Mouse (Mus musculus): ENCODE results near the gene Tmod3. TPM values are rescaled to one million over a fixed set of nuclear protein-coding genes. Genes with fewer than 3 reads are reported as not detected.
A peak's percentile ranks its signal among the peaks of the same experiment; 100 is the strongest.

Tmod3 gene
- polyA plus RNA-seq, 1 experiment: 20.1 TPM

DNA sequence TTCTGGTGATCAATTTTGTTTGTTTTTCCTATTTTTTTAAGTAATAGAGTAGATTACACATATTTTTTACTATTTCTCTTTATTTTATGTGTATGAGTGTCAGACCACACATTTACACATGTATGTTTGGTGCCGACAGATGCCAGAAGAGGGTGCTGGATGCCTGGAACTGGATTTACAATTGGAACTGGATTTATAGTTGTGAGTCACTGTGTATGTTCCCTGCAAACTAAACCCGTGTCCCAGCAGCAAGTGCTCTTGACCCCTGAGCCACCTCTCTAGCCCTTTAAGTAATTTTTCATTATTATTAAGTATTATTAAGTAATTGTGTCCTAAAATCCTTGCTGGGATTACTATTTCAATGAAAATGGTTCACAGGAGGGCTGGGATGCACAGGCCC lies 37.2 kb downstream of the Tmod3 start:
- no peak for TF ChIP-seq POLR2A (IDR thresholded peaks at IDR 0.05; ENCODE audit: low read depth, low read length)
- Histone ChIP-seq H3K27me3 (replicated peaks; ENCODE audit: control insufficient read depth, insufficient read depth, low read length) (no peaks in the 10 kb centered on the region), H3K4me3 (ENCODE audit: insufficient read depth, low read depth, low read length) (no peak overlapping the region), H3K27ac (ENCODE audit: insufficient read depth, low read depth, low read length) (no peak overlapping the region), H3K4me1 (ENCODE audit: control insufficient read depth, insufficient read depth, low read length) (no peaks in the 10 kb centered on the region), H3K36me3 (ENCODE audit: control insufficient read depth, insufficient read depth, low read length) (no peaks in the 10 kb centered on the region; the same call in 1 of the 2 replicates)
- WGBS: 68% methylated on average over 2 of the region's 2 CpGs
- peak; percentile 14 for DNase-seq

DNA sequence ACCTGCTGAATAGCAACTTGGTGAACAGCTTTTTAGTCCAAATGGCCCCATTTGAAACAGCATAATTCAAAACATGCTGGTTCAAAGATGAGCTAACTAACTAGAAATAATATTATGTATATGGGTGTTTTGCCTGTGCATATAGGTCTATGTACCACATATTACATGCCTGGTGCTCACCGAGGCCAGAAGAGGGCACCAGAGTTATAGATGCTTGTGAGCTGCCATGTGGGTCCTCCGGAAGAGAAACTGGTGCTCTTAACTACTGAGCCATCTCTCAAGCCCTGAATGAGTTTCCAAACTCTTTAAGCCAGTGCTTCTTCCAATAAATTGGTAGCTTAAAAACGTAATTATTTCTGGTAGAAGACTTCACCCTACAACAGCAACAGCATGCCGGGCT lies 37.7 kb downstream of the Tmod3 start:
- Histone ChIP-seq H3K36me3 (ENCODE audit: control insufficient read depth, insufficient read depth, low read length) (no peaks in the 10 kb centered on the region; the same call in 1 of the 2 replicates), H3K27me3 (replicated peaks; ENCODE audit: control insufficient read depth, insufficient read depth, low read length) (no peaks in the 10 kb centered on the region), H3K4me1 (ENCODE audit: control insufficient read depth, insufficient read depth, low read length) (no peaks in the 10 kb centered on the region), H3K4me3 (ENCODE audit: insufficient read depth, low read depth, low read length) (no peak overlapping the region), H3K27ac (ENCODE audit: insufficient read depth, low read depth, low read length) (no peak overlapping the region)
- 52% methylated on average over 4 of the region's 4 CpGs for WGBS
- TF ChIP-seq POLR2A (IDR thresholded peaks at IDR 0.05; ENCODE audit: low read depth, low read length): no peak
- TF ChIP-seq CTCF (conservative IDR thresholded peaks at IDR 0.05; ENCODE audit: insufficient read depth, insufficient read length, low read depth, low read length): peak; percentile 66
- peak; percentile 73 for DNase-seq

DNA sequence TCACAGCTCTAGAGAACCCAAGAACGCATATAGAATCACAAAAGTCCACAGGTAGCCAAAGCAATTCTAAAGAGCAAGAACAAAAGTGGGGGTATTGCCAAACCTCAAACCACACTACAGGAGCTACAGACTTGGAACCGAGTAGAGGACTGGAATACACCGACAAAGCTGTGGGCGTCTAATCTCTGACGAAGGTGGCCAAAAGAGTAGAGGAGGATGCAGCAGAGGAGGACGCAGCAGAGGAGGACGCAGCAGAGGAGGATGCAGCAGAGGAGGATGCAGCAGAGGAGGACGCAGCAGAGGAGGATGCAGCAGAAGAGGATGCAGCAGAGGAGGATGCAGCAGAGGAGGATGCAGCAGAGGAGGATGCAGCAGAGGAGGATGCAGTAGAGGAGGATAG lies 38.5 kb downstream of the Tmod3 start:
- DNase-seq: no peak
- H3K4me1 ChIP-seq (ENCODE audit: control insufficient read depth, insufficient read depth, low read length): no peaks in the 10 kb centered on the region
- TF ChIP-seq CTCF (conservative IDR thresholded peaks at IDR 0.05; ENCODE audit: insufficient read depth, insufficient read length, low read depth, low read length): no peak
- no peak for TF ChIP-seq POLR2A (IDR thresholded peaks at IDR 0.05; ENCODE audit: low read depth, low read length)

DNA sequence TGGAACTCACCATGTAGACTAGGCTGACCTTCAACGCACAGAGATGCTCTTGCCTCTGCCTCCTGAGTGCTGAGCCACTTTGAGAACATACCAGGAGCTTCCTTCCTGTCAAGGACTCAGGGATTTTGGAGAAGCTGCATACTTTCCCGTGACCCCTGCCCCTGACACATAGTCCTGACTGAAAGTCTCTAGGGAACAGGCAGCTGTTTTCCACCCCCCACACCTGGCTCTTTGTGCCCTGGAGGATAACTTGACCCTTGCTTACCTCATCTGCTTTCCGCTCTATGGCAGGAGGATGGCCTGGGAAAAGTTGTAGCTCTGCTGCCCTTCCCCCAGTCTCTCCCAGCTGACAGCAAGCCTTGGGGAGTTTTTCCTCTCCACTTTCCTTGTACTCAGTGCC lies 41.7 kb downstream of the Tmod3 start:
- 67% methylated on average over 3 of the region's 3 CpGs for WGBS
- no peaks in the 10 kb centered on the region; the same call in 1 of the 2 replicates for H3K36me3 ChIP-seq (ENCODE audit: control insufficient read depth, insufficient read depth, low read length)
- TF ChIP-seq POLR2A (IDR thresholded peaks at IDR 0.05; ENCODE audit: low read depth, low read length): no peak
- no peak overlapping the region for H3K4me3 ChIP-seq (ENCODE audit: insufficient read depth, low read depth, low read length)
- H3K27ac ChIP-seq (ENCODE audit: insufficient read depth, low read depth, low read length): no peak overlapping the region
- DNase-seq: no peak
- H3K4me1 ChIP-seq (ENCODE audit: control insufficient read depth, insufficient read depth, low read length): no peaks in the 10 kb centered on the region
- H3K27me3 ChIP-seq (replicated peaks; ENCODE audit: control insufficient read depth, insufficient read depth, low read length): no peaks in the 10 kb centered on the region

More for the DNA sequence above, 38.5 kb downstream of the Tmod3 start:
- no peaks in the 10 kb centered on the region; the same call in 1 of the 2 replicates for H3K36me3 ChIP-seq (ENCODE audit: control insufficient read depth, insufficient read depth, low read length)
- H3K27me3 ChIP-seq (replicated peaks; ENCODE audit: control insufficient read depth, insufficient read depth, low read length): no peaks in the 10 kb centered on the region
- no peak overlapping the region for H3K27ac ChIP-seq (ENCODE audit: insufficient read depth, low read depth, low read length)
- H3K4me3 ChIP-seq (ENCODE audit: insufficient read depth, low read depth, low read length): no peak overlapping the region
- 90% methylated on average over 8 of the region's 8 CpGs for WGBS

DNA sequence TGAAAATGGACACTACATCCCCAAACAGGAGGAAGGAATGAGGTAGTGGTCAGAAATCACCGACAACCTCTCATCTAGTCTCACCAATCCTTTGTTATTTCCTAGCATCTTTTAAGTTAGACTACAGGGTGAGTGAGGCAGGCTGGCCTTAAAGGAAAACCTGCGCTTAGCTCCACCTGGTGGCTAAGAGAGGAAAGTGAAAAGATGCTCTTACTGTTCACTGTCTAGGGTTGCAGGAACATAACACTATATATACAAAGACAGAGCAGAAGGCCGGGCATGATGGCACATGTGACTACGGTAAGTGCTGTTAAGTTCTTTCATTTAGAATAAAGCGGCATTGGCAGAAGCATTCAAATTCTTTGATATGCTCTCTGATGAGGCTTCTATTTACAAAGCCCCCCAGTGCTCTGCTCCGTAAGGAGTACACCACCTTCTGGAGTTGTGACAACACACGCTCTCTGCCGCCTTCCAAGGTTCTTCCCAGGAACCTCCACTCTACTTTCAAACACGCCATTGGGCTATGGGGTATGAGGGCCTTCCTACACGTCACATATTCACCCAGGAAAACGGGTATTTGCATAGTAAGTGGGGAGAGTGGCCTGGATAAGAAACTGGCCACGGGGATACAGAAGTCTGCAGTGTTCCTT lies 43.9 kb downstream of the Tmod3 start:
- no peaks in the 10 kb centered on the region; the same call in 1 of the 2 replicates for H3K36me3 ChIP-seq (ENCODE audit: control insufficient read depth, insufficient read depth, low read length)
- peak; percentile 55 for DNase-seq
- WGBS: 58% methylated on average over 12 of the region's 12 CpGs
- TF ChIP-seq POLR2A (IDR thresholded peaks at IDR 0.05; ENCODE audit: low read depth, low read length) (no peak), CTCF (conservative IDR thresholded peaks at IDR 0.05; ENCODE audit: insufficient read depth, insufficient read length, low read depth, low read length) (peak; percentile 72)
- no peak overlapping the region for H3K4me3 ChIP-seq (ENCODE audit: insufficient read depth, low read depth, low read length)
- no peaks in the 10 kb centered on the region for H3K27me3 ChIP-seq (replicated peaks; ENCODE audit: control insufficient read depth, insufficient read depth, low read length)
- H3K4me1 ChIP-seq (ENCODE audit: control insufficient read depth, insufficient read depth, low read length): no peaks in the 10 kb centered on the region
- no peak overlapping the region for H3K27ac ChIP-seq (ENCODE audit: insufficient read depth, low read depth, low read length)

DNA sequence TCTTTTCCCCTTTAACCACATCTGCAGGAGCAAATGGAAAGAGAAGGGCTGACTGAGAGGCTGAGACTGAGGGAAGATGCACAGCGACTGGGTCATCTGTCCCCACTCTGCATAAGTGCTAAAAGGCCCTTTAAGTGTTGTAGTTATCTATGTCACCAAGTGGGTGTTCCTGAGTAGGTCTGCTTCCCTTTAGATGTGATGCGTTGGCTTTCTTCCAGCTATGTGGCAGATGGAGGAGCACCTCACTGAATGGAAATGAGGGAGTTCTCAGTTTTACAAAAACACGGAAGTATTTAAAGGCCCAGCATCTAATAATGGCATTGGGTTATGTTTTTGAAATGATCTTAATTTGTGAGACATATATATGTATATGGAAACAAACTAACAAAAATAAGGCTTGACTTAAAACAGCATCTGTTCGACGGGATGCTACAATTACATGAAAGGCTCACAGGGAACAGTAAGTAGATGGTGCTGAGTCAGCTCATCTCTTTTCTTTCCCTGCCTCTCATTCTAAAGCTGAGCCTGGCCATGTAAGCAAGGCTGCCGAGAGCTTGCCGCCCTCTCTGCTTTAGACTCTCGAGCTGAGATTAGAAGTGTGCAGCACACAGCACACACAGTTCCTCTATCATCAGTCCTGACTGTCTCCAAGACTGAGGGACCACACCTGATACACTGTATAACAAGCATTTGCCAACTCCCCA lies 48.1 kb downstream of the Tmod3 start:
- 88% methylated on average over 8 of the region's 8 CpGs for WGBS
- H3K36me3 ChIP-seq (ENCODE audit: control insufficient read depth, insufficient read depth, low read length): no peaks in the 10 kb centered on the region; the same call in none of the 2 replicates
- H3K27me3 ChIP-seq (replicated peaks; ENCODE audit: control insufficient read depth, insufficient read depth, low read length): no peaks in the 10 kb centered on the region
- H3K4me1 ChIP-seq (ENCODE audit: control insufficient read depth, insufficient read depth, low read length): no peaks in the 10 kb centered on the region
- no peak for TF ChIP-seq CTCF (conservative IDR thresholded peaks at IDR 0.05; ENCODE audit: insufficient read depth, insufficient read length, low read depth, low read length)
- H3K27ac ChIP-seq (ENCODE audit: insufficient read depth, low read depth, low read length): no peak overlapping the region
- DNase-seq: no peak
- H3K4me3 ChIP-seq (ENCODE audit: insufficient read depth, low read depth, low read length): no peak overlapping the region

DNA sequence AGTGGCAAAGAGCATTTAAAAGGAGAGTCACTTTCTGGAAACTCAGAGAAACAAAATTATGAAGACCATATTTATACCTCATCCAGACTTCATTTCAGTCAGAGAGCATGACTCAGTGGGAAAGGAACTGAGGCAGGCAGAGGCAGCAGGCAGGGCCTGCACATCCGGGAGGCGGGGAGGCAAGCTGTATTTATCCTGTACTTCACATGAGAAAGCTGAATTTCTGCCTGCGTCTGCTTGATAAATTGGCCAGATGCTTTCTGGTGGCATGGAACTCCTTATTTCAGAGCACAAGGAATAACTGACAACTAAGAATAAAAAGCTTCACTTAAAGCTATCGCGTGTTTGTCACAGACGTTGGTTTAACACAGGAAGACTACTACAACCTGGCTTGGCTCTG lies 55.1 kb downstream of the Tmod3 start:
- no peak overlapping the region for H3K27ac ChIP-seq (ENCODE audit: insufficient read depth, low read depth, low read length)
- H3K36me3 ChIP-seq (ENCODE audit: control insufficient read depth, insufficient read depth, low read length): peaks cover 4% of the 10 kb centered on the region
- H3K27me3 ChIP-seq (replicated peaks; ENCODE audit: control insufficient read depth, insufficient read depth, low read length): no peaks in the 10 kb centered on the region
- no peak for DNase-seq
- 92% methylated on average over 6 of the region's 6 CpGs for WGBS
- H3K4me1 ChIP-seq (ENCODE audit: control insufficient read depth, insufficient read depth, low read length): no peaks in the 10 kb centered on the region
- H3K4me3 ChIP-seq (ENCODE audit: insufficient read depth, low read depth, low read length): no peak overlapping the region
- TF ChIP-seq CTCF (conservative IDR thresholded peaks at IDR 0.05; ENCODE audit: insufficient read depth, insufficient read length, low read depth, low read length) (no peak), POLR2A (IDR thresholded peaks at IDR 0.05; ENCODE audit: low read depth, low read length) (no peak)
